Mouse (Mus musculus): ENCODE results near the gene Fads1. TPM values are rescaled to one million over a fixed set of nuclear protein-coding genes. Genes with fewer than 3 reads are reported as not detected.

Gene Fads1
- 3.3 to 5.7 TPM (median 4.3 TPM) in 4 replicates for total RNA-seq (2023)

DNA sequence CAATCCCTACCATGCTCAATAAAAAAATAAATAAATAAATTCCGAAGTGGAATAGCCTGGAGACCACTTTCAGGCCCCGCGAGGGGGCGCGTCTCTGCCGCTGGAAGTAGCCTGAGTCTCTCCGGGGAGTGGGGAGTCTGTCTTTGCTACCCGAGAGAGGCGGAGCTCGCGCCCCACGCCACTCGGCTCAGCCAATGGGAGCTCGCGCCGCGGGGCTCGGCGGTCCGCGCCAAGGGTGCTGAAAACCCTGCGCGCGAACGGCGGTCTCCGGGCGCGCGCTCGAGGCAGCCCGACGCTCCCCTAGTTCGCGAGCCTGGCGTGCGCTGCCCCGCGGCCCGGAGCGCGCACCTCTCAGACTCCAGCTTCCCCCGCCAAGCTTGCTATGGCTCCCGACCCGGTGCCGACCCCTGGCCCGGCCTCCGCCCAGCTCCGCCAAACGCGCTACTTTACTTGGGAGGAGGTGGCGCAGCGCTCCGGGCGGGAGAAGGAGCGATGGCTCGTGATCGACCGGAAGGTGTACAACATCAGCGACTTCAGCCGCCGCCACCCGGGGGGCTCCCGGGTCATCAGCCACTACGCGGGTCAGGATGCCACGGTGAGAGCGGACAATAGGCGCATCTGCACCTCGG is at the start of gene Fads1:
Gene Fads1, plus strand, starts transcription at position 219 of the 629 bp plus-strand sequence.

DNA sequence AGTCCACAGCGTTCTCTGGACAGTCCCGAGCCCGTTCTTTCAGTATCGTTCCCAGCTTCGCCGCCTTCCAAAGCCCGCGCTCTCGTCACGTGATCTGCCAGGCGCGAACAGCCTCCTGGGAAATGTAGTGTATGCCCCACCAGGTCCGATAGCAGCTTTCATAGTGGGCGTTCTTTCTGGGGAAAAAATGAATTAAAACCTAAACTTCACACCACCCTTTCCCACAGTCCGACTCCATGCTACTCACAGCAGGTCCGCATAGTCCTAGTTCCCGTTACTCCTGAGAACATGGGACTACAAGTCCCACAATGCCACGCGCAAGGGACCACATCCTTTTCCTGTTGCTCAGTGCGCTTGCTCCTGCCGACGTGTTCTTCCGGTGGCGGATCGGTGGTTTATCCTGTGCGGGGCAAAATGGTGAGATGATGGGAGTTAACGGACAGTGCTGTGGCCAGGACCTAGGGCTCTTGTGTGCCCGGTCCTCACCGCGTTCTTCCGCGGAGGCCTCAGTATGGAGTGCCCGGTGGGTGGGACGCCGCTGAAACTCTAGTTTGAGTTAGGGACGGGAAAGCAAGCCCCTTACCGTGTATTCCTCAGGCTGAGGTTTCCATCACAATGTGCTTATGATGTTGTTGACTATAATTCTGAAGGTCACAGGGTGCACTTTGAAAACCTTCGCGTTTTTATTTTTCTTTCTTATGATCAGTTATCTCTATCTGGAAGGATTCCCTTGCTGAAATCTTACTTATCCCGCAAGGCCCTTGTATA is 21.3 kb downstream of the Fads1 start, which contains the start of the genes Tmem258 and Fen1:
Gene Tmem258, plus strand, starts transcription at position 167 of the 768 bp plus-strand sequence.
Gene Fen1, minus strand, starts transcription at position 322 of the 768 bp plus-strand sequence.

DNA sequence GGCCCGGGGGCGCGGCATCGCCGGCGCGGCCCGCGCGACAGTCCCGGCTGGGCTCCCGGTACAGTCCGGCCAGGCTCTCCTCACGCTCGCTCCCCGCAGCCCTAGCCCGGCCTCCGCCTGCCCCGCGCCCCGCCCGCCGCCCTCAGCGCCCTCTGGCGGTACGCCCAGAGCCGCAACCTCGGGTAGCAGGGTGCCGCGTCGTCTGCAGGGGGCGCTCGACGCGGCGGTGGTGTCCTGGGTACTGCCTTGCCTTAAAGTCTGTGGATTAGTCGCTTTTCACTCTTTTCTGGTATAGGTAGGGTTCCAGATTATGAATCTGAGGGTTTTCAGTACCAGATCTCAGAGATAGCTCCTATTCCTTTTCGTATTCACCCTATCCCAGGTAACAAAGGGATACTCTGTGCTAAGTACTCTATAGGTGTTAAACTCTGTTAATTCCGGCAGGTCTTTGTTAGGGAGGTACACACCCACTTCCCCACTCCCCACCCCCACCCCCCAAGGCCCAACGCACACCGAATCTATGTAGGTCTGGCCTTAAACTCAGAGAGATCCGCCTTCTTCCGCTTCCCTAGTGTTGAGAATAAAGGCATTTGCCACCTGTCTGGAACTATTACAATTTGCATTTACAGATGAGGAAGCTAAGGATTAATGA is 58.1 kb downstream of the Fads1 start, which contains the start of gene Myrf:
Gene Myrf, minus strand, starts transcription at position 95 of the 652 bp plus-strand sequence.

Other genes starting within 250 kb of the Fads1 start
- gene Fth1, start 202.3 kb upstream of the Fads1 start, total RNA-seq (2023): 2,251 to 2,402 TPM (median 2,321 TPM) in 4 replicates
- gene Best1, start 181.3 kb upstream of the Fads1 start, total RNA-seq (2023): 0.36 TPM in 1 of 4 replicates, not detected in the others
- gene Rab3il1, start 181.2 kb upstream of the Fads1 start, total RNA-seq (2023): 0.63 to 2.3 TPM (median 1.3 TPM) in 4 replicates
- gene Fads3, start 141.3 kb upstream of the Fads1 start, total RNA-seq (2023): 0.33 to 0.60 TPM (median 0.41 TPM) in 4 replicates
- 0.27 to 1.4 TPM (median 0.86 TPM) in 4 replicates for gene Fads2, start 81.1 kb upstream of the Fads1 start, total RNA-seq (2023)
- 86.3 to 98.5 TPM (median 92.6 TPM) in 4 replicates for gene Tmem258, start 21.1 kb downstream of the Fads1 start, total RNA-seq (2023)
- 28.4 to 35.4 TPM (median 29.7 TPM) in 4 replicates for gene Fen1, start 21.3 kb downstream of the Fads1 start, total RNA-seq (2023)
- 0.24 TPM in 1 of 4 replicates, not detected in the others for gene Myrf, start 57.9 kb downstream of the Fads1 start, total RNA-seq (2023)
- 0.09 TPM in 1 of 4 replicates, not detected in the others for gene Dagla, start 122.0 kb downstream of the Fads1 start, total RNA-seq (2023)
- not detected in 4 replicates for gene Syt7, start 206.2 kb downstream of the Fads1 start, total RNA-seq (2023)

Data from B cell, adult 62 days (primary cell).